Mouse (Mus musculus) heart, adult 2 months (tissue): ENCODE measurements around the gene Tfdp2. TPM values are rescaled to one million over a fixed set of nuclear protein-coding genes. Genes with fewer than 3 reads are reported as not detected.

Source experiments
- DNase-seq, 2 experiments: peaks; one replicate each; pipeline ENCODE4 v3.0.0; 2021
- H3K27ac ChIP-seq: fragments of 200-600 bp; 2 replicates; pipeline ENCODE4 v1.8.1; 2022
- H3K27me3 ChIP-seq: fragments of 200-500 bp; 2 replicates; pipeline ENCODE4 v1.6.1; 2012; ENCODE audit warnings: mild to moderate bottlenecking, low read length, inconsistent platforms, mixed read lengths; ENCODE audit not compliant: control insufficient read depth, insufficient read depth
- H3K36me3 ChIP-seq: fragments of 200-500 bp; 2 replicates; pipeline ENCODE4 v1.6.1; 2012; ENCODE audit warnings: low read length, inconsistent platforms; ENCODE audit not compliant: control insufficient read depth, insufficient read depth
- H3K4me1 ChIP-seq: fragments of 200-500 bp; 2 replicates; pipeline ENCODE4 v1.6.1; 2011; ENCODE audit warnings: low read length; ENCODE audit not compliant: control insufficient read depth, insufficient read depth
- H3K4me3 ChIP-seq: fragments of 200-600 bp; 2 replicates; pipeline ENCODE4 v1.8.1; 2022
- H3K79me2 ChIP-seq: fragments of 200-500 bp; replicated peaks from 2 replicates; pipeline ENCODE4 v1.6.1; 2012; ENCODE audit warnings: mild to moderate bottlenecking, inconsistent platforms, low read length, moderate library complexity, mixed read lengths; ENCODE audit not compliant: control insufficient read depth, insufficient read depth
- H3K9ac ChIP-seq: fragments of 200-500 bp; 2 replicates; pipeline ENCODE4 v1.6.1; 2012; ENCODE audit warnings: low read depth, mild to moderate bottlenecking, control low read depth, inconsistent platforms, low read length, mixed read lengths
- CTCF ChIP-seq: fragments of 200-600 bp; IDR thresholded peaks from 2 replicates; pipeline ENCODE4 v1.8.1; 2022; ENCODE audit warnings: antibody characterized with exemption, mild to moderate bottlenecking, moderate library complexity
- EP300 ChIP-seq: fragments of 200-500 bp; IDR thresholded peaks from 2 replicates; pipeline ENCODE4 v1.6.1; 2011; ENCODE audit warnings: low read depth, low read length, control low read depth; ENCODE audit not compliant: insufficient read depth
- POLR2A ChIP-seq: fragments of 200-500 bp; IDR thresholded peaks from 2 replicates; pipeline ENCODE4 v1.6.1; 2011; ENCODE audit warnings: mild to moderate bottlenecking, low read depth, low read length, control low read depth; ENCODE audit not compliant: insufficient read depth
- WGBS: fragments of 180-500 bp; shearing (Covaris S2); methylation state at CpG from one replicate; pipeline ENCODE4 v1.1.7; 2018; 5-methylcytosine and 5-hydroxymethylcytosine counted together
- intact Hi-C: fragments of 180-260 bp; cut with DNase I; formaldehyde crosslinking; loops from one replicate; pipeline ENCODE4 v1.15.1; 2025
- polyA plus RNA-seq: library from polyadenylated mRNA; depleted of rRNA; stranded (reverse); fragments of >200 nt; gene quantifications from 2 replicates; pipeline ENCODE4 v1.2.3, GENCODE M21; 2012
- total RNA-seq, 2 experiments: library from RNA; stranded (reverse); gene quantifications; 2 replicates each; pipeline ENCODE4 v1.2.3; 2021

The Tfdp2 gene
- total and polyA plus RNA-seq, 3 experiments = 18.5 to 131 (median 83.4) TPM

DNA sequence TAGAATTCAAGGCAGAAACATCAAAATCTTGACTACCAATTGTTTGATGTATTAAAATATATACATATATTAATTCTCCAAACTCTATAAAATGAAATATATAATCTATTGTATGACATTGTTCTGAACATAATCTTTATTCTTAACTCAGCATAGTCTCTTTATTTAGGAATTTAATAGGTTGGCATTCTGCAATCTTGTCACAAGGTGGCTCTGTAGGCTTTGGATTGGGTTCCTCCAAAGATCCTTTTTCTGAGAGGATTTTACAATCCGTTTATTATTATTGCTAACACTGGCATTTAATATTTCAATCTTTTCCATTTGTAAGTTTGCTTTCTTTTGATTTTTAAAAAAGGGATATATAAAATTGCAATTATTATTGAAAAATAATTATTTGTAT lies 88.8 kb downstream of the Tfdp2 start:
- H3K9ac ChIP-seq = no peak overlapping the region
- no peaks in the 10 kb centered on the region for H3K36me3 ChIP-seq
- H3K27me3 ChIP-seq = no peaks in the 10 kb centered on the region
- no peak for DNase-seq
- 11% methylated on average over 1 of the region's 1 CpGs for WGBS
- H3K4me3 ChIP-seq = no peak overlapping the region
- no peak overlapping the region for H3K27ac ChIP-seq
- H3K4me1 ChIP-seq = no peaks in the 10 kb centered on the region; the same call in 1 of the 2 replicates
- no peaks in the 10 kb centered on the region for H3K79me2 ChIP-seq
- TF ChIP-seq EP300 (no peak), CTCF (peak; percentile 74), POLR2A (no peak)
- intact Hi-C loops = loop anchor here (1.0 kb wide), 1 partner anchor 207 kb away; no protein-coding TSS in a partner anchor

GRCm38 (mm10) chr9:96292144-96292543 lies 96.1 kb downstream of the Tfdp2 start:
- Histone ChIP-seq H3K79me2 (no peaks in the 10 kb centered on the region), H3K9ac (no peak overlapping the region), H3K4me3 (no peak overlapping the region), H3K27ac (no peak overlapping the region), H3K36me3 (no peaks in the 10 kb centered on the region; the same call in 1 of the 2 replicates), H3K27me3 (no peaks in the 10 kb centered on the region), H3K4me1 (no peaks in the 10 kb centered on the region)
- no peak for DNase-seq
- TF ChIP-seq POLR2A = no peak
- WGBS = 98% methylated on average over 7 of the region's 7 CpGs
- intact Hi-C loops = no loop called here

- no peak overlapping the region for H3K9ac ChIP-seq
- no peaks in the 10 kb centered on the region; the same call in 1 of the 2 replicates for H3K79me2 ChIP-seq
- peaks cover 7% of the 10 kb centered on the region for H3K36me3 ChIP-seq
- TF ChIP-seq POLR2A = no peak
- no peak for TF ChIP-seq CTCF
- WGBS = 44% methylated on average over 3 of the region's 3 CpGs
- intact Hi-C loops = no loop called here
- H3K4me3 ChIP-seq = no peak overlapping the region
- H3K27me3 ChIP-seq = no peaks in the 10 kb centered on the region
- H3K4me1 ChIP-seq = no peaks in the 10 kb centered on the region; the same call in 1 of the 2 replicates
- DNase-seq = no peak
- H3K27ac ChIP-seq = no peak overlapping the region
These were observed 103.4 kb downstream of the Tfdp2 start for GRCm38 (mm10) chr9:96299324-96300008.

DNA sequence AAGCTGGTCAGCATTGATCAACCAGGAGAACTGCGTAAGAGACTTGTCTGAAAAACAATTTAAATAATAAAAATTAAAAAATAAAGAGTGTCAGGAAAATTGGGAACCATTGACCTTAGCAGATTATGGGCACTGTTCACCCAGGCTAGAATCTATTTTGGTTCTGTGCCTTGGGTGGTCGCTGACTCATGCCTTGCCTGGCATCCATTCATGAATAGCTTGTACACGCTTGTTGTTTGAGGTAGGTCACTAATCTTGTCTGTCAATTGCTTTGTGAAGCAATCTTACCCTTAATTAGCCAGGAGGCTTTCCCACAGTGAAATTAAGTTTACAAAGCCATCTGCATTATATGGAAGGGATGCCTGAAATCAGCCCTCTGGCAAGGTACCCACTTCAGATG lies 112.7 kb downstream of the Tfdp2 start:
- intact Hi-C loops = no loop called here
- Histone ChIP-seq H3K4me1 (no peaks in the 10 kb centered on the region), H3K27me3 (no peaks in the 10 kb centered on the region), H3K79me2 (no peaks in the 10 kb centered on the region), H3K4me3 (no peak overlapping the region), H3K9ac (no peak overlapping the region), H3K36me3 (no peaks in the 10 kb centered on the region), H3K27ac (no peak overlapping the region)
- TF ChIP-seq EP300 (no peak), CTCF (no peak)
- WGBS = 82% methylated on average over 3 of the region's 3 CpGs
- DNase-seq = no peak

DNA sequence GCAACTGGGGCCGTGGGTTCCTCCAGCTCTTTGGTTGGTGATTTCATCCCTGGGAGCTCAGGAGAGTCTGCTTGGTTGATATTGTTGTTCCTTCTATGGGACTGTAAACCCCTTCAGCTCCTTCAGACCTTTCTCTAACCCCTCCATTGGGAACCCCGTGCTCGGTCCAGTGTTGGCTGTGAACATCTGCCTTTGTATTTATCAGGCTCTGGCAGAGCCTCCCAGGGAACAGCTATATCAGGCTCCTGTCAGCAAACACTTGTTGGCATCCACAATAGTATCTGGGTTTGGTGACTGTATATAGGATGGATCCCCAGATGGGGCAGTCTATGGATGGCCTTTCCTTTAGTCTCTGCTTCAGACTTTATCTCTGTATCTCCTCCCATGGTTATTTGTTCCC lies 116.0 kb downstream of the Tfdp2 start:
- no peak for DNase-seq
- no peak overlapping the region for H3K27ac ChIP-seq
- TF ChIP-seq CTCF (no peak), POLR2A (no peak), EP300 (no peak)
- WGBS = 78% methylated on average over 3 of the region's 3 CpGs
- no peaks in the 10 kb centered on the region for H3K4me1 ChIP-seq
- intact Hi-C loops = no loop called here
- H3K4me3 ChIP-seq = no peak overlapping the region
- no peaks in the 10 kb centered on the region for H3K27me3 ChIP-seq
- H3K79me2 ChIP-seq = no peaks in the 10 kb centered on the region
- no peak overlapping the region for H3K9ac ChIP-seq
- H3K36me3 ChIP-seq = no peaks in the 10 kb centered on the region

- Histone ChIP-seq H3K79me2 (no peaks in the 10 kb centered on the region), H3K4me1 (no peaks in the 10 kb centered on the region)
These were observed 123.3 kb downstream of the Tfdp2 start for GRCm38 (mm10) chr9:96319333-96319732.

More at GRCm38 (mm10) chr9:96319333-96319732, 123.3 kb downstream of the Tfdp2 start:
- no peak overlapping the region for H3K9ac ChIP-seq
- H3K27me3 ChIP-seq = no peaks in the 10 kb centered on the region
- intact Hi-C loops = no loop called here
- no peaks in the 10 kb centered on the region for H3K36me3 ChIP-seq
- H3K4me3 ChIP-seq = no peak overlapping the region
- DNase-seq = no peak
- TF ChIP-seq CTCF (no peak), EP300 (no peak), POLR2A (no peak)
- WGBS = 58% methylated on average over 5 of the region's 5 CpGs
- no peak overlapping the region for H3K27ac ChIP-seq
